Mouse (Mus musculus): ENCODE measurements around the gene Tmem240. TPM values are rescaled to one million over a fixed set of nuclear protein-coding genes. Genes with fewer than 3 reads are reported as not detected.
A peak's percentile ranks its signal among the peaks of the same experiment; 100 is the strongest.
"Not testable (repeated sequence)": the region's sequence is repeated elsewhere in the genome, so short reads cannot be mapped to it uniquely, and the experiment has no call there.

Tmem240 gene
- total RNA-seq, 2 experiments from 2014 or later, result 0.49 to 1.0 TPM

GRCm38 (mm10) chr4:155770626-155771025 is 36.0 kb downstream of the Tmem240 start:
- DNase-seq, result peak; percentile 74

GRCm38 (mm10) chr4:155771706-155772105 is 37.1 kb downstream of the Tmem240 start:
- DNase-seq, result no peak

GRCm38 (mm10) chr4:155772786-155773185 is 38.2 kb downstream of the Tmem240 start:
- no peak for DNase-seq

- no peak for DNase-seq
Measured at GRCm38 (mm10) chr4:155773335-155774078, 38.9 kb downstream of the Tmem240 start.

- DNase-seq, result peak; percentile 90
Measured at GRCm38 (mm10) chr4:155774280-155774754, 39.7 kb downstream of the Tmem240 start, which contains the start of gene Vwa1. Vwa1 (minus strand) TSS chr4:155774698.

GRCm38 (mm10) chr4:155774971-155775740 is 40.6 kb downstream of the Tmem240 start:
- DNase-seq, result peak; percentile 69

- peak; percentile 57 for DNase-seq
Measured at GRCm38 (mm10) chr4:155775855-155776254, 41.3 kb downstream of the Tmem240 start.

GRCm38 (mm10) chr4:155776704-155777335 is 42.2 kb downstream of the Tmem240 start:
- DNase-seq, result no peak

GRCm38 (mm10) chr4:155777816-155778215 is 43.2 kb downstream of the Tmem240 start:
- DNase-seq, result no peak

- DNase-seq, result no peak
Measured at GRCm38 (mm10) chr4:155779498-155779897, 44.9 kb downstream of the Tmem240 start.

GRCm38 (mm10) chr4:155780895-155781294 is 46.3 kb downstream of the Tmem240 start:
- peak; percentile 78 for DNase-seq

- no peak for DNase-seq
Measured at GRCm38 (mm10) chr4:155783486-155784080, 49.0 kb downstream of the Tmem240 start.

GRCm38 (mm10) chr4:155784081-155784701 is 49.6 kb downstream of the Tmem240 start:
- DNase-seq, result peak; percentile 83

GRCm38 (mm10) chr4:155785246-155785645 is 50.6 kb downstream of the Tmem240 start:
- DNase-seq, result no peak

- no peak for DNase-seq
Measured at GRCm38 (mm10) chr4:155785819-155786218, 51.2 kb downstream of the Tmem240 start, which contains the start of gene Tmem88b. Tmem88b (minus strand) TSS chr4:155785874.

- DNase-seq, result no peak
Measured at GRCm38 (mm10) chr4:155788300-155788699, 53.7 kb downstream of the Tmem240 start.

- DNase-seq, result not testable (repeated sequence)
Measured at GRCm38 (mm10) chr4:155788833-155789232, 54.2 kb downstream of the Tmem240 start.

GRCm38 (mm10) chr4:155790021-155790489 is 55.5 kb downstream of the Tmem240 start, which contains the start of gene Ankrd65:
Ankrd65 (plus strand) TSS chr4:155790439.
- DNase-seq, result no peak

Data from gastrocnemius, postnatal 10 days (tissue).